Mouse (Mus musculus): ENCODE results near the gene Cyp2ab1.
"Not testable (repeated sequence)": the region's sequence is repeated elsewhere in the genome, so short reads cannot be mapped to it uniquely, and the experiment has no call there.

Gene Cyp2ab1

DNA sequence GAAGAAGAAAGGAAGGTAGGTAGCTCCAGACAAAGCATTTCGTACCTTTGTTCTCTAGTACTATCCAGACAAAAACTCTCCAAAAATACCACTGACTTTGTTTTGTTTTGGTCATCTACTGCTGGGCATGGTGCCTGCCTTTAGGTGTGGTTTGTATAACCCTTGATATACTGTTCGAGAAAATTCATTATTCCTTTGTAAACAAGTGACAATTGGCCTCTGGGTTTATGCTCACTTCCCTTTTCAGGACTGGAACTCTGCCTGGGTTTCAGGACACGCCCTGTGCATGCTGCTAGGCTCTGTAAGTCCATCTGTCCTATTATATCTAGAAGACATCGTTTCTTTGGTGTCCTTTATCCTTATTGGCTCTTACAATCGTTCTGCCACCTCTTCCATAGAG, at the start of gene Cyp2ab1:
Cyp2ab1 (minus strand) TSS at position 119 of the 400 bp plus-strand sequence.
- no peak for DNase-seq

GRCm38 (mm10) chr16:20371731-20372130, 46.5 kb upstream of the Cyp2ab1 start:
- DNase-seq = no peak

GRCm38 (mm10) chr16:20368221-20368620, 43.0 kb upstream of the Cyp2ab1 start:
- no peak for DNase-seq

- no peak for DNase-seq
These were observed 36.9 kb upstream of the Cyp2ab1 start for GRCm38 (mm10) chr16:20362121-20362520.

GRCm38 (mm10) chr16:20361496-20361895, 36.3 kb upstream of the Cyp2ab1 start:
- DNase-seq = not testable (repeated sequence)

DNA sequence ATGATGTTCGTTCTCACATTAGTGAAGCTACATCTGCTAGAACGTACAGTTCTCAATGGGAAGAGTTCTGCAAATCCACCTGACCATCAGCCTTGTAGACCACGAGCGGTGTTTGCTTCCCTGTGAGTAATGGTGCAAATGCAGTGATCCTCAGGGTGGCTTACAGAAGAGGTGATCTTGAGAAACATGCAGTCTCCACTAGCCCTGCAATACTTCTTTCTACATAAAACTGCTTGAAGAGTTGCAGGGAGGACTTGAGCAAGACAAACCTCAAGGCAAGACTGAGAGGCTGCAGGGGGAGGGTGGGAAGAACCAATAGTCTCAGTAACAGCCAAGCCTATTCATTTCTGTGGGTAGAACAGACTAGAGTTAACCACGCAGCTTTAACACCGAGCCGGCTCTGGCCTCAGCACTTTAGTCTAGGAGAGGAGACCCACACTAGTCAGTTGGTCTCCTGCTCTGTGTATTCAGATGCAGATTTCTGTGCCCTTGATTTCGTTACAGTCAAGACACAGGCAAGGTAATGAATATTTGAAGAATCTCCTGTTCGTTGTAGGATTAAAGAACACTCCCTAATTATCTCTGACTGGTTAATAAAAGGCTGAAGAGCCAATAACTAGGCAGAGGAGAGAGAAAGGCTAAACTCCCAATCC, 34.6 kb upstream of the Cyp2ab1 start:
- no peak for DNase-seq

DNA sequence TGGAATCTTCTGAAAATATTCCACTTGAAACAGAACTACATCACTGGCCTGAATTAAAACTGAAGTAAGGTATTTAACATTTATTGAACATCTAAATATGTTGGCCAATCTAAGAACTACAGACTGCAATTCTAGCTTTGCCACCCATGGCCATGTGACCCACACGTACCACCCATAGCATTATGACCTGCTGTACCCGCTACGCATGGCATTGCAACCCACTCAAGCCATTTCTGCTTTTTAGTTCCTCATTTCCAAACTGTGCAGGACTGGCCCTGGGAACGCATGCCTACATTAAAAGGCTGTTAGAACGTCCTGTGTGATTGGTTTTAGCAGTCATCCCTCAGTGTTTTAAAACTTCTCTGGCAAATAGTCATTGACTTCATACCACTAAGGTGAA, 32.6 kb upstream of the Cyp2ab1 start:
- DNase-seq = no peak

DNA sequence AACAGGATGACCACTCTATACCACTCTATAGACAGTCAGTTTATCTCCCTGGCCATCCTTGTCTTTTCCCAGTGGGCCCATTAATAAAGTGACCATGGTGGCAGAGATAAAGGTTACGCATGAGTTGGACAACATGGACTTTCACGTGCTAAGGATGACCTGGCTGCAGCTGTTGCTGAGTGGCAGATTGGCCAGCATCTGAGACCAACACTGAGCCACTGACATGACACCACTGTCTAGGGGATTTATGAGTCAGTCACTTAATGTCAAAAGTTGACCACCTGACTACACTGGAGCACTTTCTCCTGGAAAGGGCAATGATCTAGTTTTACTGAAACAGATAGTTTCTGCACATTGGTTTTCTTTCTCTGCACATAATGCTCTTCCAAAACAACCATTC, 29.6 kb upstream of the Cyp2ab1 start:
- no peak for DNase-seq

DNA sequence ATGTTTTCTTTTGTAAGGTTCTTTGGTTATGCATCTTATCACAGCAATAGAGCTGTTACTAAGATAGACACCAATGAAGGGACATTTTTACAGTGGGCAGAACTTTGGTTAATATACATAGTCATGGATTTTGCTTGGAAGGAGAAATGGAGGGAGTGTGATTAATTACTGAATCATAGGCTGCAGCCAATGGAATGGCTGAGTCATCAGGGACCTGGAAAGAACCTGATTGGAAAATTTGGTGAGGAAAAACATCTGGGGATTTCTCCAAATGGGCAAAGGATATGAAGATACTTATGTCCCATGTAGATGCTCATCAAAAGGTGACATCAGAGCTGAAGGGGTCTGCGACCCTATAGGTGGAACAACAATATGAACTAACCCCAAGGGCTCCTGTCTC, 28.8 kb upstream of the Cyp2ab1 start:
- no peak for DNase-seq

GRCm38 (mm10) chr16:20345464-20345863, 20.3 kb upstream of the Cyp2ab1 start:
- no peak for DNase-seq

GRCm38 (mm10) chr16:20338616-20339015, 13.4 kb upstream of the Cyp2ab1 start:
- DNase-seq = no peak

DNA sequence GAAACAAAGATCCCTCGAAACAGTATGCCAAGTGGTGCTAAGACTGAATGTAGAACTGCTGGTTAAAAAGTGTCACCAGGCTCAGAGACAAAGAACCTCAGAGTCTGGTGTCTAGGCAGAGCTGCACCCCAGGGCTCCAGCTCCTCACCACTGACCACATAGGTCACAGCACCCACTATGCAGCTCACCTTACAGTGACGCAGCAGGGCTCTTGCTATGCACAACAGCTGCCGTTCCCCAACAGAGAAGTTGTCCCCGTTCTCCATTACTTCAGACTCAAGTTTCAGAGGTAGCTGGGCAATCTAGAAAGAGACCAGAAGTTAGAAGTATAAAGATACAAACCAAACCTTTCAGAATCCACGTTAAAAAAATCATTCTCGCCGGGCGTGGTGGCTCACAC, 9.7 kb upstream of the Cyp2ab1 start:
- DNase-seq = no peak

- DNase-seq = no peak
These were observed 3.1 kb upstream of the Cyp2ab1 start for GRCm38 (mm10) chr16:20328306-20328705.

DNA sequence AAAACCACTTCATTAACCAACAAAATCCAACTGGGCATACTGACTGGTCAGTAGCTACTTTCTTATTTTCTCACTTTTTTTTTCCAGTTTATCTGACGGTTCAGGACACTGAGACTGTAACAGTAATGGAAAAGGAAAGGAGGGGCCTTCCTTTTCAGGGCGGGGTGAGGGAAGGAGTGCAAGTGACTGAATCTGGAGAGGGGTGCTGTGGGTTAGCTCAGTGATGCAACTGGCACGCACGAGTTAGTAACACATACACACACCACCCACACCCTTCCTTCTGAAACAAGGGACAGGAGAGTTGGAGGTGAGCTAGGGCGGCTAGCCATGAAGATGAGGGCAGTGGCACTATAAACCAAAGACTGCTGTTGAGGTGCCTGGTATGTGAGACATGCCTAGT, 1.3 kb downstream of the Cyp2ab1 start:
- DNase-seq = no peak

- no peak for DNase-seq
These were observed 2.9 kb downstream of the Cyp2ab1 start for GRCm38 (mm10) chr16:20322274-20322673.

GRCm38 (mm10) chr16:20316770-20317169, 8.4 kb downstream of the Cyp2ab1 start:
- DNase-seq = no peak

- no peak for DNase-seq
These were observed 9.9 kb downstream of the Cyp2ab1 start for GRCm38 (mm10) chr16:20315266-20315665.

- DNase-seq = no peak
These were observed 12.9 kb downstream of the Cyp2ab1 start for GRCm38 (mm10) chr16:20312272-20312671.

GRCm38 (mm10) chr16:20301770-20302649, 23.2 kb downstream of the Cyp2ab1 start, which contains the start of gene Parl:
Gene Parl (minus strand): TSS chr16:20302387.
- DNase-seq = peak; percentile 48 to 61

DNA sequence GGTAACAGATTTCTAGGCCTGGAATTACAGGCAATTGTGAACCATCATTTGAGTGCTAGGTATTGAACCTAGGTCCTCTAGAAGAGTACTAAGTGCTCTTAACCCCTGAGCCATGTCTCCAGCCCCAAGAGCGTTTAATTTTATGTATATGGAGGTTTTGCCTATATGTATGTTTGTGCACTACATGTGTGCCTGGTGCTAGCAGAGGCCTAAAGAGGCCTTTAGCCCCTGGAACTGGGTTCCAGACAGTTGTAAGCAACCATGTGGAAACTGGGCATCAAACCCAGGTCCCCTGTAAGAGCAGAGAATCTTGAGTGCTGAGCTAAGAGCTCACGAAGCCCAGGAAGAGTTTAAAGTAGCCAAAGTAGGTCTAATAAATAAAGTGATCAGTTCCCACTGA, 25.1 kb downstream of the Cyp2ab1 start:
- no peak for DNase-seq

- no peak for DNase-seq
These were observed 45.0 kb downstream of the Cyp2ab1 start for GRCm38 (mm10) chr16:20280238-20280637.

- DNase-seq = no peak
These were observed 45.8 kb downstream of the Cyp2ab1 start for GRCm38 (mm10) chr16:20279395-20279794.

GRCm38 (mm10) chr16:20272994-20273393, 52.2 kb downstream of the Cyp2ab1 start:
- no peak for DNase-seq

- DNase-seq = no peak
These were observed 53.9 kb downstream of the Cyp2ab1 start for GRCm38 (mm10) chr16:20271339-20271738.
